Mouse (Mus musculus) thymus, postnatal 36 days (tissue): ENCODE results near the gene Palm.
A peak's percentile ranks its signal among the peaks of the same experiment; 100 is the strongest.

ENCODE experiments used
- DNase-seq, 2 experiments: peaks; one replicate each; pipeline ENCODE4 v3.0.0; 2022; ENCODE audit warnings: mixed read lengths in 2 of 2

Palm gene

GRCm38 (mm10) chr10:79800508-79800907 lies 7.1 kb downstream of the Palm start:
- no peak for DNase-seq

DNA sequence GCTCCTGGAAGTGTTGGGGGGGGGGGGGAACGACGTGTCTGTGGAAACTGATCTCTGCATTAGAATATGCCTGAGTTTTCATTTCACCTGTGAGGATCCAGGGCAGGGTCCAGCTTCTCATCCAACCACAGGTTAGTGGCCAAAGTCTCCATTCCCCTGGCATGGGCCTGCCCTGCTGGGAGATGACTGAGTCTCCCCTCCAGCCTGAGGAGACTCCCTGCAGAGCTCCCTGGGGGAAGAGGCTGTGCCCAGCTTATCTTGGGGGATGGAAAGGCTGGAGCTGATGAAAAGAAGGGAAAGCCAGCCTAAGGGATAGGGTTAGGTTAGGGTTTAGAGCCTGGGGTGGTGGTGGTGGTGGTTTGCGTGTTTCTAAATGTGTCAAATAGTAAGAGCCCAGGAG lies 8.5 kb downstream of the Palm start:
- no peak for DNase-seq

DNA sequence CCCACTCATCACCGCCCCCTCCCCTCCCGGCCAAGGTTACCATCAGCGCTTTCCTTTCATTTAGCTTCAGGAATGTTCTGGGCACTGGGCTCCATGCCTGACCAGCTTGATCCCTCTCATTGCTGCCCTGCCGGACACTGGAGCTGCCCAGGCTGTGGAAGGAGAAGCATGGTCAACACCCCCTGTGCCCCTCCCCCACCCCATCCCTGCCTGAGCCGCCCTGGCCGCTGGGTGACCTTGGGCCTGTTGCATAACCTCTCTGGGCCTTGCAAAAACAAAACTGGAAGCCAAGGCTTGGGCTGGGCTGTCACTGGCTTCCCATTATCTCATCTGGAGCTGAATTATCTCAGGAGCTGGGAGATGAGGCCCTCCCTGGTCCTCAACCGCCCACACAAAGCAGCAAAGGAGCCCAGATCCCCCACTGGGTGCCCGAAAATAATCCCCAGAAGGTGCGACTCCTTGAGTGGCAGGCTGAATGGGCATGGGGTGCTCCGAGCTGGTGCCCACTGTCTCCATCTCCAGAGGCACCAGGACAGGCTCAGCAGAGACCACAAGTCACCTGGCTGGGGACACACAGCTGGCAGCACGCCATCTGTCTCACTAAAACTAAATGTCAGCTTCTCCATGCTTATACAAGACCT lies 9.1 kb downstream of the Palm start:
- DNase-seq, result no peak

GRCm38 (mm10) chr10:79803716-79804323 lies 10.4 kb downstream of the Palm start:
- DNase-seq, result no peak

GRCm38 (mm10) chr10:79805636-79806035 lies 12.3 kb downstream of the Palm start:
- no peak for DNase-seq

GRCm38 (mm10) chr10:79806331-79806730 lies 13.0 kb downstream of the Palm start:
- DNase-seq, result no peak

GRCm38 (mm10) chr10:79806972-79807371 lies 13.6 kb downstream of the Palm start:
- DNase-seq, result no peak

- DNase-seq, result no peak
These were observed 14.5 kb downstream of the Palm start for GRCm38 (mm10) chr10:79807826-79808225.

GRCm38 (mm10) chr10:79808728-79809127 lies 15.4 kb downstream of the Palm start:
- no peak for DNase-seq

GRCm38 (mm10) chr10:79811736-79812637 lies 18.6 kb downstream of the Palm start:
- peak; percentile 83 to 88 for DNase-seq

- no peak for DNase-seq
These were observed 21.0 kb downstream of the Palm start for GRCm38 (mm10) chr10:79814271-79814842.

GRCm38 (mm10) chr10:79815671-79816494 lies 22.5 kb downstream of the Palm start:
- no peak for DNase-seq

DNA sequence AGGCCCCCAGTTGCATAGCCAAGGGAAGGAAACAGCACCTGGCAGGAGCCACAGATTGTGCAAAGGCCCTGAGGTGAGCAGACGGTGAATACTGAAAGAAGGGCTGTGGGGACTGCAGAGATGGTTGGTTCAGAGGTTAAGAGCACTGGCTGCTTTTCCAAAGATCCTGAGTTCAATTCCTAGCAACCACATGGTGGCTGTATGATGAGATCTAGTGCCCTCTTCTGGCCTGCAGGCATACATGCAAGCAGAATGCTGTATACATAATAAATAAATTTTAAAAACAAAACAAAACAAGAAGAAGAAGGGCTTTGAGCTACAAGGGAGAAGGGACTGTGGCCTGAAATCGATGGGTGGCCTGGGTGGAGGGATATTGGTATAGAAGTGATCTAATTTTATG lies 23.7 kb downstream of the Palm start:
- no peak for DNase-seq

GRCm38 (mm10) chr10:79818225-79818624 lies 24.9 kb downstream of the Palm start:
- no peak for DNase-seq

DNA sequence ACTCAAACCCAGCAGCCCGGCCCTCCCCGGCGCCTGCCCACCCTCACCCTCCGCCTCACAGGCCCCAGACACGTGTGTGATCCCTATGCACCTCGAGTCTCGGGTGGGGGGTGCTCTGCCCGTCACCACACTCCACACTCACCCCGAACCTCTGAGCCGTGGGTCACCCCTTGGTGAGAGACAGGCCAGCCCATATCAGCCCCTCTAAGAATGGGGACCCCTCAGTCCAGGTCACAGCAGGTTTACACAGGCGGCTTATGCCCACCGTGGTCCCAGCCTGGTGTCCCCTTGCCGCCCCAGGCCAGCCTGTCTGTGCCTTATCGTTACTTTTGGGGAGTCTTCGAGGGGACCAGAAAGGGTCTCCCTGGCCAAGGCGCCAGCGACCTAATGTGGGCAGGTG lies 26.2 kb downstream of the Palm start:
- no peak for DNase-seq

DNA sequence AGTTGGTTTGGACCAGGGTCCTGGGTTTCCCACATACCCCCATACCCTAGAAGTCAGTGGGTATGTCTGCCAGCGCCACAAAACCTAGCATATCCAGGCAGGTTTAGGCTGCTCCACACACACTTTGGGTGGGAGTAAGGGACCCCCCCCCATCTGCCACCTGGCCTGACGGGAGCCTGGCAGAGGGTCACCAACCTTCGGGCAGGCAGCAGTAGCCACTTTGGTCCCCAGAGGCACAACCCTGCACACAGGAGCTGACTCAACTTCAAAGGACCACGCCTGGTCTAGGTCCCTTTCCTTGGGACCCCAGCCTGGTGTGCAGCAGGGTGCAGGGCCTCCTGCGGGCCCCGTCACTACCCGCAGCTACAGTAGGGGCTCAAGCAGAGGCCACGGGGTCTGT lies 26.9 kb downstream of the Palm start:
- DNase-seq, result no peak

- no peak for DNase-seq
These were observed 27.4 kb downstream of the Palm start, which contains the start of gene Misp for GRCm38 (mm10) chr10:79820782-79821181. TSS of gene Misp (plus strand) at chr10:79820989.

DNA sequence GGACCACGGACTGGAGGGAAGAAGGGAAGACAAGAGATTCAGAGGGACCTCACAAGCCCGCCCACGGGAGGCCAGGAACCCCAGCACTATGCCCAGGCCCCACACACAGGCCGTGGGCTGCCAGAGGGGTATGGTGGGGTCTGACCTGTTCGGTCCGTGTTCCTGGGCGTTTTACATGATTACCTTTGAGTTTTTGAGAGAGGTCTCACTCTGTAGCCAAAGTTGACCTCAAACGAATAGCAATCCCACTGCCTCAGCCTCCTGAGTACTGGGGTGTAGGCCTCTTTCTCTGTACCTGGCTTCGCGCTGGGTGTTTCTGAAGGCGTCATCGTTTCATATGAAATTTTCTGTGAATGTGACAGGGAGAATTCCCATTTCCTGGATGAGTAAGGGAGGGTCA lies 28.4 kb downstream of the Palm start:
- no peak for DNase-seq

DNA sequence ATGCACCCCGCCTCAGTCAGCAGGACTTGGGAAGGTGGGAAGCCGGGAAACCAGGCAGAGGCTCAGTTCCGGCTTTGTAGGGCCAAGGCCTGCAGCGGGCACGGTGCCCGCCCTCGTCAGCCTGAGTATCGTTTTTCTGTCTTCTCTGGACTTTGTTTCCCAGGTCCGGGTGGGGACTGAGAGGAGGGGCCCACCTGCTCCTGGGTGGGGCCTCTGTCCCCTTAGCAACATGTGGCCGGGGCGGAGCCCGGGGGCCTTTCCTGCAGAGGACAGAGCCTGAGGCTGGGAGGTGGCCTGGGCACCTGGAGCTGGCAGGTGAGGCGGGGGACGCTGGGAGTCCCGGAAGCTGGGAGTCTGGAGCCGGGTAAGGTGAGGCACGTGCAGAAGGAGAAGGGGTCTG lies 29.0 kb downstream of the Palm start:
- no peak for DNase-seq

DNA sequence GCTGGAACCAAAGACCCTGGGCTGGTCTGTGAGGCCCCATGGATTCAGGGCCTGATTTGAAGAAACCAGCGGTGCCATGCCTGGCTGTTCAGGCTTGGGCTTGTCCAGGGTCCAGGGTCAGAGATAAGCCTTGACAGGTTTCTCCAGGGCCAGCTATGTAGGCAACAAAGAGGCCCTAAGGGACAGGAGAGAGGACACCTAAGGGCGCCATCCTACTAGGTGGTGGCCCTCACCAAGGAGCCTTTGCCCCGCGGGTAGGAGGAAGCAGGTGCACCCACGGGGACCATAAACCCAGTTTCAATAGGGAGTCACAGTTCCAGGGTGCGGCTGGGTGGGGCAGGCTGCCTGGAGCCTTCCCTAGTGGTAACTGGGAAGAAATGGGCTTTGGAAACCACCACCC lies 29.6 kb downstream of the Palm start:
- no peak for DNase-seq

DNA sequence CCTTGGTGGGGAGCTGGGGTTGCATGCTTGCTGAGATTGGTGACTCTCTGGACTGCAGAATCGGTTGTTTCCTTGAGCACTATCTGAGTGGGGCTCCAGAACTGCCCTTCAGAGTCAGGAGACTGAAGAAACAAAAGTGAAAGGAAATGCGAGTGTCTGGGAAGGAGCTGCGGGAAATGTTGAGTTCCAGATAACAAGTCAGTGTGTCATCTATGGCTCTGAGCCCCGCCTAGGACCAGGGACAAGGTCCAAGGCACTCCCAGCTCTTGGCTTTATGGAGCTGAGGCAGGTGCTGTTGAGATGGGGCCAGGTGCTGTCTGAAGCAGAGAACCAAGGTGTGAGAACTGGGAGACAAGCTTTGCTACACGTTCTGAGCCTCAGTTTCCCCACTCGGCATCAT lies 31.0 kb downstream of the Palm start:
- no peak for DNase-seq

DNA sequence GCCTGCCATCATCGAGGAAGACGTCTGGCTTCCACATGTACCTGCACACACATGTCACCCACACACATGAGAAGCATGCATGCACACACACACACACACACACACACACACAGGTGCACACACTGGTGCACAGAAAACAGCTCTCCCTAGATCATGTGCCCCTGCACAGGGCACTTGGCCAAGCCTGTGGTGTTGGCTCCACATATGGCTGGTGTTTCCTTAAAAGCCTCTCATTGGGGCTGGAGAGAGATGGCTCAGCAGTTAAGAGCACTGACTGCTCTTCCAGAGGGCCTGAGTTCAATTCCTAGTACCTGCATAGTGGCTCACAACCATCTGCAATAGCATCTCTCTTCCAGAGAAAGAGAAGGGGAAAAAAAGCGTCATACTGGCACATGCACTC lies 38.2 kb downstream of the Palm start:
- DNase-seq, result no peak
